Mouse (Mus musculus): Measurements from ENCODE around the gene Ehd4.
A peak's percentile ranks its signal among the peaks of the same experiment; 100 is the strongest.

Gene Ehd4

GRCm38 (mm10) chr2:120154361-120154894 lies at the start of gene Ehd4:
Gene Ehd4, minus strand, starts transcription at chr2:120154606.
- DNase-seq = peak; percentile 99

- no peak for DNase-seq
Measured at GRCm38 (mm10) chr2:120203742-120204141, 49.3 kb upstream of the Ehd4 start.

GRCm38 (mm10) chr2:120200077-120200476 lies 45.7 kb upstream of the Ehd4 start:
- DNase-seq = no peak

- no peak for DNase-seq
Measured at GRCm38 (mm10) chr2:120188174-120188573, 33.8 kb upstream of the Ehd4 start.

- peak; percentile 18 for DNase-seq
Measured at GRCm38 (mm10) chr2:120187583-120187982, 33.2 kb upstream of the Ehd4 start.

GRCm38 (mm10) chr2:120185527-120186276 lies 31.3 kb upstream of the Ehd4 start:
- DNase-seq = no peak

GRCm38 (mm10) chr2:120178936-120179335 lies 24.5 kb upstream of the Ehd4 start:
- no peak for DNase-seq

- peak; percentile 62 for DNase-seq
Measured at GRCm38 (mm10) chr2:120173718-120174117, 19.3 kb upstream of the Ehd4 start.

- no peak for DNase-seq
Measured at GRCm38 (mm10) chr2:120171362-120171761, 17.0 kb upstream of the Ehd4 start.

GRCm38 (mm10) chr2:120170726-120171125 lies 16.3 kb upstream of the Ehd4 start:
- no peak for DNase-seq

- no peak for DNase-seq
Measured at GRCm38 (mm10) chr2:120169382-120169781, 15.0 kb upstream of the Ehd4 start.

GRCm38 (mm10) chr2:120167763-120168162 lies 13.4 kb upstream of the Ehd4 start:
- no peak for DNase-seq

- no peak for DNase-seq
Measured at GRCm38 (mm10) chr2:120165474-120165873, 11.1 kb upstream of the Ehd4 start.

- DNase-seq = no peak
Measured at GRCm38 (mm10) chr2:120159434-120159833, 5.0 kb upstream of the Ehd4 start.

GRCm38 (mm10) chr2:120158846-120159245 lies 4.4 kb upstream of the Ehd4 start:
- no peak for DNase-seq

- no peak for DNase-seq
Measured at GRCm38 (mm10) chr2:120158016-120158415, 3.6 kb upstream of the Ehd4 start.

- DNase-seq = no peak
Measured at GRCm38 (mm10) chr2:120157606-120158005, 3.2 kb upstream of the Ehd4 start.

GRCm38 (mm10) chr2:120153586-120154360 lies 633 bp downstream of the Ehd4 start:
- no peak for DNase-seq

- no peak for DNase-seq
Measured at GRCm38 (mm10) chr2:120150571-120150970, 3.8 kb downstream of the Ehd4 start.

GRCm38 (mm10) chr2:120149634-120150033 lies 4.8 kb downstream of the Ehd4 start:
- no peak for DNase-seq

- DNase-seq = no peak
Measured at GRCm38 (mm10) chr2:120147999-120148398, 6.4 kb downstream of the Ehd4 start.

GRCm38 (mm10) chr2:120147364-120147763 lies 7.0 kb downstream of the Ehd4 start:
- no peak for DNase-seq

- no peak for DNase-seq
Measured at GRCm38 (mm10) chr2:120146543-120146942, 7.9 kb downstream of the Ehd4 start.

- DNase-seq = no peak
Measured at GRCm38 (mm10) chr2:120144390-120144789, 10.0 kb downstream of the Ehd4 start.

Measured in right cerebral cortex, postnatal 4 days (tissue).